Mouse (Mus musculus) forelimb bud, embryonic 11.5 days (tissue): ENCODE measurements at regions not wholly inside any gene's neighbourhood (a gene's known extent, or its start where the extent isn't known, plus 50 kb on each side); places are given as distances from the start of the nearest gene placed in this dataset.

Source experiments
- DNase-seq: peaks from one replicate; pipeline ENCODE4 v3.0.0-alpha.2; 2012; ENCODE audit warnings: low read depth, low spot score

- no peak for DNase-seq
Observed at GRCm38 (mm10) chr1:40907813-40908212, 102.4 kb downstream of the Tmem182 start.

GRCm38 (mm10) chr1:40913591-40913990 is 108.2 kb downstream of the Tmem182 start:
- no peak for DNase-seq

GRCm38 (mm10) chr1:40924271-40924670 is 118.9 kb downstream of the Tmem182 start:
- no peak for DNase-seq

DNA sequence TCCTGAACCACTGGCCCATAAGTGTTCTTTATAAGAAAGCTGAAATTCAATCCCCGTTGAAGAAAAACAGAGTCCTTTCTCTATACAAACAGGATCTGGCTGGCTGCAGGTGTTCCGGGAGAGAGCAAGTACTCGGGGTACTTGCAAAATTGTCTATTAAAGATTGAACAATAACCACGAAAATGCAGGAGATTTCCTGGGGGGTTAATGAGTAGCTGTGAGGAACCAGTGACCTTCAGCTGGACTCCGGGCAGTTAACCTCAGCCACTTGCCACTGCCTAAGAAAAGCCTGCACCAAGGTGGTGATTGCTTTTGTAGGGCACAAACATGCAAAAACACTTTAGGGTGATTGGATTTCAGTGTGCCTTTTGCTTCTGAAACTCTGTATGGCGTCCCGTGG is 119.4 kb downstream of the Tmem182 start:
- no peak for DNase-seq

DNA sequence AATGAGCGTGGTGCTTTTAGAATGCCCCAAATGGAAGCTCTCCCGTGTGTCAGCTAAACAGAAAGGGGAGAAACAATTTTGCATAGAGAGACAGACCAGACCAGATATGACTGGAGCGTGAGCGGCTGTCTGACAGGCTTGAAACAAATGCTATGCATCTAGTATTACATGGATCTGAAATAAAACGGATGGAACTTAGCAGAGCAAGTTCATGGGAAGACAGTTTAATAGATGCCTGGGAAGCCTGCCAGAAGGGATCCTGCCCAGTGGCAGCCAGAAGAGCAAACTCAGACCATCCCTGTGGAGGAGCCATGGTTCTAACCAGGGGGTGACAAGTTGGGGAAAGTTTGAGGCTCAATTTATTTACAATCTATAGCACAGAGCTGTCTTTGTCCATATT is 126.0 kb downstream of the Tmem182 start:
- DNase-seq = no peak

DNA sequence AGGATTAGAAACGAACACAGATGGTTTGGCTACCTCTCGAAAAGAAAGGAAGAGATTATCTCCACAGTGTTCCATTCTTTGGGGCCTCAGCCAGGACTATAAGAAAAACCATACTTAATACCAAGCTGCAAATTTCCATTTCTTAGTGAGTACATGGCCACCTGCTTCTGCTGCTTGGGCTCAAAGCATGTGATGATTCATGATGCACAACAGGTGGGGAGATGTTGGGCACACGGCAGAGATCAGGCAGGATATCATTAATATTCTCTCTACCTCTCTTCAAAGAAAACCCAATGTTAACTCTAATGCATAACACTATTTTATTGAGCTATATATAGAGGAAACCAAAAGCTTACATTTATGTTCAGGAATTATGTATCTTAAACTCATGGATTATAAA is 131.3 kb downstream of the Tmem182 start:
- DNase-seq = no peak

GRCm38 (mm10) chr1:40942751-40943150 is 137.3 kb downstream of the Tmem182 start:
- DNase-seq = no peak

- DNase-seq = no peak
Observed at GRCm38 (mm10) chr1:40943165-40943564, 137.8 kb downstream of the Tmem182 start.

GRCm38 (mm10) chr1:40950641-40951040 is 145.2 kb downstream of the Tmem182 start:
- DNase-seq = no peak

- DNase-seq = no peak
Observed at GRCm38 (mm10) chr1:40954720-40955163, 149.3 kb downstream of the Tmem182 start.

DNA sequence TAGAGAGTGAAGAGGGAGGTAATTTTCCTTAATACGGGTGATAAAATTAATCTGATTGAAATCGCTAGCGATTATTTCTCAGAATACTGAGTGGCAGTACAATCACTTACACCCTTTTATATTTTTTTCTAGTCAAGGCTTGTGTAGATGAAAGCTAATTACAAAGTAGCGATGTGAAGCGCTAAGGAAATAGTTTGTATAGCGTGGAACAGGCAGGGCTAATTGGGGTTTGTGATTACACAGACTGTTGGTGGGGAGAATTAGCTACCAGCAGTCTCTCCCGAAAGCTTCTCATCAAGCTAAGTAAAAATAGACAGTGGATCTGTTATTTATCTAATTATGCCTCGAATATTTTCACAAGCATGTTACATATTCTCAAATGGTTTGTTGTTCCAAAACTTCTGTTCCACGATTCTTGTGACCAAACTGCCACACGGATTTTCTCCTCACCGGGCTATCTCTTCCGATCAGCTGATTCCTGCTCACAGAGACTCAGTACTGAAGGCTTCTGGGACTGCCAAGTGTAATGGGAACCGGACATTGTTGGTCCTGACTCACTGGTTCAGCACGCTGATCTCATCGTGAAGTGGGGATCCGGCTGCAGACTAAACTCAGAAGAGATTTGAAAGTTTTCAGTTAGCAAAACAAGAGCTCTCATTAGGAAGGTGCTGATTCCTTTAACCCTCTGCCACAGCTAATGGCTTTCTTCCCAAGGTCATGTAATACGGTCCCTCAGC is 162.5 kb downstream of the Tmem182 start:
- no peak for DNase-seq

DNA sequence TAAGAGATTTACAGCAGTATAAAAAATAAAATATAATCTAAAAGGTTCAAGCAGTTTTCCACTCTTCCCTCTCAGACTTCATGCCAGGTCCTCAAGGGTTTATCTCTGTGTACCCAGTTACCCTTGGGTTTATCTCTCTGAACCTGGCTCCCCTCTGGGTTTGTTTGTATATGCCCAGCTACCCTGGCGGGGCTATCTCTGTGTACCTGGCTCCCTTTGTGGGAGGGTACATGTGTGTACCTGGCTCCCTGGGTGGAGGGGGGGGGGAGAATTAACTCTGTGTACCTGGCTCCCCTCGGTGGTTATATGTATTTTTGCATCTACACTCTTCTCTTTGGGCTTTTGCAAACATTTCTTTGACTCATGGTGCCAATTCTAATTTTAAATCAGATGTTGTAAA is 178.4 kb downstream of the Tmem182 start:
- DNase-seq = no peak

GRCm38 (mm10) chr1:40993327-40993726 is 187.9 kb downstream of the Tmem182 start:
- no peak for DNase-seq

- DNase-seq = peak; percentile 38
Observed at GRCm38 (mm10) chr1:41001154-41001949, 196.0 kb downstream of the Tmem182 start.

DNA sequence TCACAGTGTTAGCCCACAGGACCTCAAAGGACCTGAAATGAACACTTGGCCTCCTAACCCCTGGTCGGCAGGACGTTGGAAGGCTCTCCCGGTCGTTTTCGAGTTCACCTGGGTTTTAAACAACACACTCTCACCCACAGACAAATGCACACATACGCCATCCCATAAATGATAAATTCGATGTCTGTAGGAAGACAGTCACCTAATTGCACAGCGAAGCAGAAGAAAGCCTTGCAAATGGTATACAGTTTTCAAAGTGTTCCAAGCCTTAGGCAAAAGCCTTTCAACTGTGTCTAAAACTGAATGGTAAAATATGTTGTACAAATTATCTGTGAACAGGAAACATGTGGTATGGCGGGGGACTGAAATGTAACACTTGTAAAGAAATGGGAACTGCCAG is 196.6 kb downstream of the Tmem182 start:
- DNase-seq = no peak

DNA sequence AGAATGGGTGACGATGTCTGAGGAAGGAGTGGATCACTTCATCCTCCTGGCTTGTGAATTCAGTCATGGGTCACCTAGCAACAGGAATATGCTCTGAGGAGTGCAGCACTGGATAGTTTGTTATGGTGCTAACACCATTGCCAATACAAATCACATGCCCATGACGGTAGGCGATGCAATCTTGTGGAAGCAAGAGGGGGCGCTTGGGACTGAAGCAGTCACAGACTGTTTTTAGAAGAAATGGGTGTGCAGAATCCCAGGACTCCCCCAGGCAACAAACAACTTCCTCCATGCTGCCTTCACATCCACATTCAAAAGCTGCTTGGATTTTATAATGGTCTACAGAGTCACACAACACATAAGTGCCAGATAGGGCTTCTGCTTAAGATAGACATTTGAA is 221.5 kb downstream of the Tmem182 start:
- DNase-seq = no peak

DNA sequence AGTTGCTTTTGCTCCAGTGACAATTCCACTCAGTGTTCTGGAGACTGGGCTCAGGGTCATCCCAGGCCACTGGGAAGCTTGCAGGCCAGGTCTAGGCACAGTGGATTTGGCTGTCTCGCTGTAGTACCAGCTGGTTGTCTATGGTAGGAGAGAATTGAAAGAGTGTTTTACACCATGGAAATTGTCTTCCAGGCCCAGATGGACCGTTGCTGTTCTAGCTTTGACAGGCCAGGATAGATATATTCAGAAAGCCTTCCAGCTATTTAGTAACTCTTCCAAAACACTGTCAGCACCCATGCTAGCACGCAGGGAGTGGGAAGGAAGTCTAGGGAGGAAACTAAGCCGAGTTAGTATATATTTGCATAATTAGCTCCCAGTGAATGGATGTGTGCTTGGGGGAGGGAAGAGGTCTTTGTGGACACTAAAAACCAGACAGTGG is 222.2 kb downstream of the Tmem182 start:
- no peak for DNase-seq

DNA sequence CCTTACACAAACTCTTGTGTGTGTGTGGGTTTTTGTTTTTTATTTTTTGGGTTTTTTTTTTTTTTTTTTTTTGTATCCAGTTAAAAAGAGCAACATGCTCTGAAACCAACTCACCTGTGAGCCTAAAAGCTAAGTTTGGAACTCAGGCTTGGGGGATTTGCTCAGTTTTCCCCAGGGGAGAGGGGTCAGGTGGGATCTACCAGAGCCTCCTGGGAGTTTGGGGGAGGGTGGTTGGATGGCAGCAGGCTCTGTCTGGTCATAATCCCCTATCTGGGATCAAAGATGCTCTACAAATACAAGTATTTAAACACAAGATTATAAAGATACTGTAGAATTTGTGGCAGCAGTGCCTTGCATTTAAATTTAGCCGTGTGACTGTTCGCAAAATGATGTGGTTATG is 222.6 kb downstream of the Tmem182 start:
- no peak for DNase-seq

- peak; percentile 26 for DNase-seq
Observed at GRCm38 (mm10) chr1:41035085-41035880, 229.9 kb downstream of the Tmem182 start.

DNA sequence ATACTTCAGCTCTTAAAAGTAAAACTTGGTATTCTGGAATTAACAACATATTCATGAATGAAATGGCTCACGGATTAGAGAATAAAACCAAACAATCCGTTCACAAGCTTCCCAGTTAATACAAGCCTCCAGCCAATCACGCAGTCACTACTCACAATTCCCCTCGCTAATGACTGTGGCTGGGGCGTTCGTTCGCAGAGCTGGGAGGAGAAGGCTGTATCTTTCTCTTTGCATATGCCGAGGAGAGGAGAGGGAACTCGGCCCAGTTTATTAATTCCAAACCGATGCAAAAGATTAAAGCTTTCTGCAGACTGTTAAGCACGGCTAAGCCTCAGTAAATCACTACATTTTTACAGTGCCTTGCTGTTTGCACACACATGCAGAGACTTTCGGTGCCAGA is 231.5 kb downstream of the Tmem182 start:
- peak; percentile 13 for DNase-seq

GRCm38 (mm10) chr1:41054426-41054955 is 249.1 kb downstream of the Tmem182 start:
- DNase-seq = no peak

- no peak for DNase-seq
Observed at GRCm38 (mm10) chr1:41055761-41056160, 250.4 kb downstream of the Tmem182 start.
